Mouse (Mus musculus) embryo, embryonic 9.5 days (tissue): ENCODE measurements at regions not wholly inside any gene's neighbourhood (a gene's known extent, or its start where the extent isn't known, plus 50 kb on each side); places are given as distances from the start of the nearest gene placed in this dataset.
A peak's percentile ranks its signal among the peaks of the same experiment; 100 is the strongest.

Experiments
- DNase-seq: peaks from one replicate; pipeline ENCODE4 v3.0.0-alpha.2; 2017; ENCODE audit errors: extremely low spot score

DNA sequence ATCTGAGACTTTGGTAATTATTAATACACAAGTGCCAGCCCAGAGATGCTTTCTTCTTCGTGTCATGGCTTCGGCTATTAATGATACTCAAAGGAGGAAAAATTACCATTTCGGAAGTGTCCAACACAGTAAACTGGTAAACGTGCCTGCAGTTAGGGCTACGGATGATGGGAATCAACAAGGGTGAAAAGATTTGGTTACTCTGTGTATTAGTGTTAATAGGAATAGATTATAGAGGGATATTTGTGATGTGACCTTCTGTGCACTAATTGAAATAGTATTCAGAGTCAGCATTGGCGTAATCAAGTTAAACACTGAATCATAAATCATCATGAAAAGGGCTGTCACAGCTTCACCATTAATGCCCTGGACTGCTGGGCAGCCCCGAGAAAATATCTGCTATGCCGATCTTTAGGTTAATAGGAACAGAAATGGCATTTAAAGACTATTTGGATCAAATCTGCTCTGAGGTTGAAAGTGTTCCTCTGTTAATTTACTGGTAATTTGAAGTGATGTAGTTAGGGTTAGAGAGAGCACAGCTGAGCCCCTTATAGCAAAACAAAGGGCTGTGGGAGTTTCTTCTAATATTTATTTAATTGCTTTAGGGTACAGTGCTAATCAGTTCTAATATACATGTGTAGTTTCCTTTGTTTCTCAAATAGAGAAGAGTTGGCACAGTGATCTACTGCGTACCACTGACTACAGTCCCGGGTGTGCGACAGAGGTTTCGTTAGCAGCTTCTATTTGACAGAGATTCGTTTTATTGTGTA is 160.7 kb downstream of the Rpl36a-ps1 start:
- peak; percentile 4 for DNase-seq

DNA sequence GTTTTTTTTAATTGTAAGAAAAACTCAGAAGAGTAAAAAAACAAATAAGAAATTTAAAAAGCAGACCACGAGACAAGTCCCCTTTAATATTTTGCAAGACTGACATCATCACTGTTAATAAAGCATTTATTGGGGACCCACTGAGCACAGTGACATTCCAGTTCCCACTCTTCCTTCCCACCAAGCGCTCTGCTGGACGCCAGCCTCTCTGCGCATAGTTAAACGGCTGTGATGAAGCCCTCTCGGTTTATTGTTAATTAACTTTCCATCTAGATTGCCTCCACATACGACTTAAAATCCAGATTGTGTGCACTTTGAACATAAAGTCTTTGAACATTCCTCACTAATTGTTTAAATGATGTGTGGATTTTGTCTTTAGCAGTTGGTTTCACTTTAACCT is 161.7 kb downstream of the Rpl36a-ps1 start:
- DNase-seq, result no peak

DNA sequence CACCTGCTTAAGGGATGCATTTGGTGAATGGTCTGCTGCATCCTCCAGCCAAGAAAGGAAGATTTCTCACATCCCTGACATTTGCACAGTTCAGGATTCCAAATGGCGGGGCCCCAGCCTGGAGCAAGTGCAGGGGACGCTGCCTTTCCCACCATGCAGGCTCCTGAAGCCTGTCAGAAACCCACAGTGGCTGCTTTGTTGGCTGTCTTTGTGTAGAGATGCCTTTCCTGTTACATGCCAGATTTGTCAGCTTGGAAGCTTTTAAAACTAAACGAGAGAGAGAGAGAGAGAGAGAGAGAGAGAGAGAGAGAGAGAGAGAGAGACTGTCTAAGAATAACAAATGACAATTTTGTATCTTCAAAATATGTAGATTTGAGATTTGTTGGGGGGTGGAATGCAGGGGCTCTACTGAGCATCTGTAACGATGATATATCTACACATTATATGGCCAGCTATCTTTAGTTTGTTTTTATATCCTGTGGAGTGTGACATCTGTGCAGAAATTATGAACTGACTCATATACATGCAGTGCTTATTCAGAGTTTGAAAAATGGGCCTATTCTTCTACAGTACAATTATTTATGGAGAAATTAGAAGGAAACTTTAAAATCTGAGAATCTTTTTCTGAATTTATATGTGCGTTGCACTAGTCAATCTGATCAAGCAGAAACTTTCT is 164.0 kb downstream of the Rpl36a-ps1 start:
- no peak for DNase-seq

DNA sequence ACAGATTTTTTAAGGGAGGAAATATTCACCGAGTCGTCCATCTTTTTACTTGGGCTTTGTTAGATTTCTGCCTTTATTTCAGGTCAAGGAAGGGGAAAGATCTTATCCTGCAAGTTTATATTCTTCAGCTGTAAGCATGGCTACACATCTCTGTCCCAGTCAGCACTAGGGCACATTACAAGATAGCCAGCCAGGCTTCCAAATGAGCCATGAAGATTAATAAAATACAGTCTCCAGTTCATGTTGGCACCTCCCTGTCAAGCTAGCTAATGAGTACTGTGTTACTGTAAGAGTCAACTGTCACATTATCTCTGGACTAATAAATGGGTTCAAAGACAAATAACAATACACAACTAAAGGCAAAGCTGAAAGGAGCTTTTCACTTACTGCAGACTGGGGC is 166.6 kb downstream of the Rpl36a-ps1 start:
- no peak for DNase-seq

GRCm38 (mm10) chr14:98813657-98814056 is 180.5 kb downstream of the Rpl36a-ps1 start:
- DNase-seq, result no peak

GRCm38 (mm10) chr14:98810259-98811042 is 183.7 kb downstream of the Rpl36a-ps1 start:
- no peak for DNase-seq

- DNase-seq, result no peak
Observed at GRCm38 (mm10) chr14:98808117-98808516, 186.0 kb downstream of the Rpl36a-ps1 start.

GRCm38 (mm10) chr14:98805066-98805465 is 189.1 kb downstream of the Rpl36a-ps1 start:
- DNase-seq, result no peak

DNA sequence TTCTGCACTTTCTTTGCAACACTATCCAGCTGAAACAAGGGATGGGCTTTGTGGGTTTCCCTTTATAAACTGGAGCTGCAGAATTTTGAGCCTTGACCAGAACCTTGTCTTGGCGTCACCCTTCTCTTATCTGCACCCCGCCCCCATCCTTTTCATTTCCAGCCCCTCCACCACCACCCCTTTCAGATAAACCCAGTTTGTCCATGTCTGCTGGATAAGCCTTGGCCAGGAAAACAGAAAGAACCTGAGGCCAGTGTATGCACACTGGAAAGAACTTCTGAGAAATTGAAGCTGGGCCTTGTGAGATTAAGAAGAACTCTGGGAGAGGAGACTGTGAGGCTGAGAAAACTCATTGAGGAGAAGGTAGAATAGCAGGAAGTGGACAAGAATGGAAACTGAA is 192.8 kb downstream of the Rpl36a-ps1 start:
- DNase-seq, result no peak

DNA sequence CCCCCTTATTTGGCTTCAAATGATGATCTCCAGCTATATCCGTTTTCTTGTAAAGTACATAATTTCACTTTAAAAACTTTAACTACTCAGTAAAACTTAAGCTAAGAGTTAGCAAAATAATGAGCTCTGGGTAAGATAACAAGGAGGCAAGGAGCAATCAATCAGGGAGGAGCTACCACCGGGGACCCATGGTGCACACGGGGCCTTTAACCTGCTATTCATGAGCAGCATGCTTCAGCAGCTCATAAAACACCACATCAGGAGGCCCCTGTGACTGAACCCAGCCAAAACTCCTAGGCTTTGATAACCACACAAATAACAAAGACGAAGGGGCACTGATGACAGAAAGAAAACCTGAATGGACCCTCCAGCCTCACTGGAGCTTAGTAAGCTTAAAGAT is 202.1 kb downstream of the Rpl36a-ps1 start:
- DNase-seq, result no peak

GRCm38 (mm10) chr14:98791232-98791906 is 202.7 kb downstream of the Rpl36a-ps1 start:
- no peak for DNase-seq

DNA sequence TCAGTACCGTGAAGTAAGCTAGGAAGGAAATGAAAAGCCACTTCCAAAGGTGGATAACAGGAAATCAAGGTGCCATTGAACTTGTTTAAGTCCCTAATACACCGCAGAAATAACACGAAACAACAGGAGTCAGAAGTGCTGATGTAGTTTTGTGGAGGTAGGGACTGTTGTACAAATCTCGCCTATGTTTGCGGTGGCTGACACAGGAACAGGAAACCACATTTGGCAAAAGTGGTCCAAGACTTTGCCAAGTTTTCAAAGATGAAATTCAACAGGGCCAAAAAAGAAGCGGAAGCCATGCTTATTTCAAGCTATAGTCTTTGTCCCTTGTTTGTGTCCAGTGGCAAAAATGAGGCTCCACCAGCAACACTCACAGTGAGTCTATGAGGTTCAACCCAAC is 204.3 kb downstream of the Rpl36a-ps1 start:
- DNase-seq, result no peak

GRCm38 (mm10) chr14:98781711-98782110 is 212.4 kb downstream of the Rpl36a-ps1 start:
- DNase-seq, result no peak

GRCm38 (mm10) chr14:98772080-98772479 is 222.0 kb downstream of the Rpl36a-ps1 start:
- DNase-seq, result no peak

DNA sequence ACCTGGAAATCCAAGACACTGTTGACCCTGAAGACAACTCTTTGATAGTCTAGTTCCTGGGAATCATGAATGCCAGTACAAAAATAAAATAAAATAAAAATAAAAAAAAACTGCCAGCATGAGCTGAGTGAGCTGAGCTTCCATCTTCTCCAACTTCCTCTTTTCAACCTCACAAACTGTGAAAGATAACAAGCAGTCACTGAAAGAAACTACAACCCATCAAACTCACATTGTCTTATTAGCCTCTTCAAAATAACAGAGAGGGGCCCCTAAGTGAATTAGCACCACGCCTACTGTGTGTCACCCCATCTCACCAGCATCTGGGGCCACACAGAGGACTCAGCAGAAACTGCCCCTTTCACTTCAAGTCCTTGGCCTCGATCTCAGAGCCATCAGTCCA is 225.3 kb downstream of the Rpl36a-ps1 start:
- no peak for DNase-seq

GRCm38 (mm10) chr14:98767481-98767880 is 226.6 kb downstream of the Rpl36a-ps1 start:
- no peak for DNase-seq

- no peak for DNase-seq
Observed at GRCm38 (mm10) chr14:98765358-98765757, 228.8 kb downstream of the Rpl36a-ps1 start.

GRCm38 (mm10) chr14:98750766-98751165 is 243.4 kb downstream of the Rpl36a-ps1 start:
- no peak for DNase-seq

DNA sequence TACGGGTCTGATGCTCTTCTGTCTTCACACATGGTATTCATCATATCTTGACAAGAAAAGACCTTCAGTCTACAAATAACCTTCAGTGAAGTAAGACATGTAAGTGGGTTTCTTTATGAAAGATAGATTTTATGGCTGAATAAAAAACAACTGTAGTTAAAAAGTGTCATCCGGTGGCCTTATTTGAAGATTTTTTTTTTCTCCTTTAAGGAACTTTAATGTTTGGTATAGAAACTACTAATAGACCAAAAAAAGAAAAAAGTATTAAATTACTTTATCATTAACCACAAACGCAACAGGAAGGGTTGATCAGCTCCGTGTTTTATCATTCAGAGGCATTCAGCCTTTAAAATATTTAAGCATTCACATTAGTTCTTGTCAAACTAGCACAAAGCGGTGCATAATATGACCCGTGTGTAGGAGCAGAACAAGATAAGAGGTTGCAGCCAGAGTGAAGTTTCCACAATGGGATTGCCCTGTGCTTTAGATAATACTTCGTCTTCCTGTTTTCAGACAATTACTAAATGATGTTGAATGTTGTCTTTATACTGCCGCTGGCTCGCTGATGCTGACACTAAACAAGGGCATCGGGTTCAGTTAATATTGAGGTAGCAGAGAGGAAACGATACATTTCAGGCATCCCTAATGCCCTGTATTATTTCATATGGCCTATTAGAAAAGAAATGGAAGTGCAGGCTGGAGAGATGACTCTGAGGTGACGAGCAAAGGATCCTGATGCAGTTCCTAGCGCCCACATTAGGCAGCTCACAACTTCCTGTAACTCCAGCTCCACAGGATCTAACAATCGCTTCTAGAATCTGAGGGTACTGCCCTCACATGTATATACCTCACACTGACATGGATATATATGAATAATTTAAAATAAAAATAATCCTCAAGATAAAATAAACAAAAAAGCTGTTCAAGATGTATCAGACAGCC is 244.8 kb downstream of the Rpl36a-ps1 start:
- DNase-seq, result no peak

- DNase-seq, result no peak
Observed at GRCm38 (mm10) chr14:98747159-98747775, 246.9 kb downstream of the Rpl36a-ps1 start.
